Mouse (Mus musculus): Measurements from ENCODE around the gene Pdrg1. TPM values are rescaled to one million over a fixed set of nuclear protein-coding genes. Genes with fewer than 3 reads are reported as not detected.

Gene Pdrg1
- total RNA-seq, 2 experiments from 2014 or later, result 91.1 to 98.4 TPM

DNA sequence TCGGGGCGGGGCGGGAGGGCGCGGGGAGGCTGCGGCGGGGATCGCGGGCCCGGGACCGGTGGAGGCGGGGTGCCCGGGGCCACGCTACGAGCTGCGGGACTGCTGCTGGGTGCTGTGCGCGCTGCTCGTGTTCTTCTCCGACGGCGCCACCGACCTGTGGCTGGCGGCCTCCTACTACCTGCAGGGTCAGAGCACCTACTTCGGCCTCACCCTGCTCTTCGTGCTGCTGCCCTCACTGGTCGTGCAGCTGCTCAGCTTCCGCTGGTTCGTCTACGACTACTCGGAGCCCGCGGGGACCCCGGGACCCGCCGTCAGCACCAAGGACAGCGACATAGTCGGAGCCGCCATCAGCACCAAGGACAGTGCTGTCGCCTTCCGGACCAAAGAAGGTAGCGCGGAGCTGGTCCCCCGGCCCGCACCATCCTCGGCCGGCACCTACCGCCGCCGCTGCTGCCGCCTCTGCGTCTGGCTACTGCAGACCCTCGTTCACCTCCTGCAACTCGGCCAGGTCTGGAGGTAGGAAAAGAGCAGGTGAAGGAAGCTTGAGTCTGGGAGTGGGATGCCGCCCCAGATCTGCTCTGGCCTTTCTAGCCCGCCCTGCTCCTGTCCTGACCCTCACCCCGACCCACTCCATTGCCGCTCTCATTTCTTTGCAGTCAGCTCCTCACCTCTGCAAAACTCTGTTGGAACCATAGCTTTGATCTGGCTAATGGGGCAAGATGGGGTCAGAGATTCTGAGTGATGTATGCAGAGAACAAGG is 17.0 kb upstream of the Pdrg1 start:
- peak; percentile 86 to 94 for DNase-seq

DNA sequence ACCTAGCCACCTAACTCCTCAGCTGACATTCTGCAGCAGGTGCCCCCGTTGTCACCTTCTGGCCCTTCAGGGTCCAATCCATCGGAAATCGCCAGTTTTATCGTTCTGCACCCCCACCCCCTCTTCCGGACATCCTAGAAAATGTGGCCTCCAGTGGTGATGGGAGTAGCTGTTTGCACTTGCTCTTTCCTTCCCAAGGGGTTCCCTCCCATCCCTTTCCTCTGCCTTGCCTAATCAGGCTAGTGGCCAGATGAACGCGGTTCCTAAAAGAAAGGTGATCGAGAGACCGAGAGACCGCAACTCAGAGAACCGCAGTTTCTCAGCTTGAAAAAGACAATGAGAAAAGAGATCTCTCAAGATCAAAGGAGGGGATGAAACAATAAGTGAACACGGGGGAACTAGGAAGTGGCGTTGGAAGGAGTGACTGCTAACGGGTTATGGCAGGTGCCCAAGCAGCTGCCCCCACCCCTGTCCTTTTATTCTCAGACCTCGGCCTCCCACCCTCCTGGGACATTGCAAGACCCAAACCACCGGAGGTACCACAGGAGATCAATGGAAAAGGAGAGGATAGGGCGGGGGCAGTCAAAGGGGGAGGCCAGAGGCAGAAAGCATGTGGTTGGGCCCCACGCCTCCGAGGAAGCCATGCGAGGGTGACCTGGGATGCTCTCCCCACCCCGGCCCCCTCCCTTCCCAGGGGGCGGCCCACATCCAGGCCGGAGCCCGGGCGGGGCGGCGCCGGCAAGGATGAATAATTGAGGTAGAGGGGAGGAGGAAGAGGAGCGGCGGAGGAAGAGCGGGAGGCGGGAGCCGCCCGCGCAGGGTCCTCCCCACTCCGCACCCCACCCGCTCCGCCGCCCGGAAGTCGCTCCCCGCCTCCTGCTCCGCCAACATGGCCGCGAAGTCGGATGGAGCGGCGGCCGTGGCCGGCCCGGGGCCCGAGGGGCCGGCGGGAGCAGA is 16.2 kb upstream of the Pdrg1 start, which contains the start of gene Xkr7:
Gene Xkr7, plus strand, starts transcription at position 727 of the 957 bp plus-strand sequence.
- intact Hi-C loops (cut with DNase I), result no loop called here

More for the DNA sequence above, 17.0 kb upstream of the Pdrg1 start:
- intact Hi-C loops (cut with DNase I), result no loop called here

DNA sequence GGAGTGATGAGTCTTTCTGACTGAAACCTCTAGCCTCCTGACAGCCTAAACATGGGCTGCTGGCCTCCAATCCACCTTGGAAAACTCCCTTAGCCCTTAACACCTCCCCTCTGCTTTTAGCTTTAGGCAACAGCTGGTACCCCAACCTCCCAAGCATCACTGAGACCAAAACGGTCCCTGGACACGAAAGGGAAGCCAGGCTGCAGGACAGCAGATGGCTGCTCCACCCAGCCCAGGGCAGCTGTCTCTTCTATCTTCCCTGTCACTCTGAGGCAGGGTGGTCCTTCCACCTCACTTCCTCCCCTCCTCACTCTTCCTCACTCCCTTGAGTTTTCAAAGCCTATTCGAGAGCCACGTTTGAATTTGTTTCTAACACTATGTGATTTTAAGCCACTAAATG is 15.2 kb upstream of the Pdrg1 start:
- intact Hi-C loops (cut with DNase I), result no loop called here

More for the DNA sequence above, 16.2 kb upstream of the Pdrg1 start, which contains the start of gene Xkr7:
- DNase-seq, result no peak

DNA sequence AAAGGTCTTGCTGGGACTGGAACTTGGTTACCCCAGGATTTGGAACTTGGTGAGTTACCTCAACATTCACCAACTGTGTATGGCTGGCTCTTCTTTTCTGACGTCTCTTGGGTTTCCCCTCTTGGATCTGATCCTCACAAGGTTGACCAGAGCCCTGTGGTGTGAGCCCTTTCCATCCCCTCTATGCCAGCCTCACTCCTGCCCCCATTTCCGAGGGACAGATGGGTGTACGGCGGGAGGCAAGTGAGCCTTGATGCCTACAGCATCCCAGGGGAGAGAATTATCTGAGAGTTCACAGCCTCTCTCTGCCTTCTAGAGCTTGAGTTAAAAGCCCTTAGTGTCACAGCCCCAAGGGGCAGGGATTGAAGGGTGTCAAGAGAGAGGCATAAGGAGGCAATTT is 12.3 kb upstream of the Pdrg1 start:
- intact Hi-C loops (cut with DNase I), result no loop called here
- DNase-seq, result no peak

More for the DNA sequence above, 15.2 kb upstream of the Pdrg1 start:
- DNase-seq, result no peak

DNA sequence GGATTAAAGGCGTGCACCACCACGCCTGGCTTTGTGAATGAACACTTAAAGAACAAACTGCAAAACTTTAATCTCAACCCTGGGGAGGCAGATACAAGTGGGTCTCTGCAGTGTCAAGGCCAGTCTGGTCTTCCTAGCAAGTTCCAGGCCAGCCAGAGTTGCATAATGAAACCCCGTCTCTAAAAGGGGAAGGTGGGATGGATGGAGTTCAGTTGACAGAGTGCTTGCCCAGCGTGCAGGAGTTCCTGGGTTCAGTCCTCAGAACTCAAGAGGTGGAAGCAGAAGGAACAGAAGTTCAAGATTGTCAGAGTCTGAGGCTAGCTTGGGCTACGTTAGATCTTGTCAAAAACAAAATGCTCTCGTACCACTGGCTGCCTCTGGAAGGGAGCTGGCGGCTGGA is 10.8 kb upstream of the Pdrg1 start:
- no peak for DNase-seq
- intact Hi-C loops (cut with DNase I), result no loop called here

DNA sequence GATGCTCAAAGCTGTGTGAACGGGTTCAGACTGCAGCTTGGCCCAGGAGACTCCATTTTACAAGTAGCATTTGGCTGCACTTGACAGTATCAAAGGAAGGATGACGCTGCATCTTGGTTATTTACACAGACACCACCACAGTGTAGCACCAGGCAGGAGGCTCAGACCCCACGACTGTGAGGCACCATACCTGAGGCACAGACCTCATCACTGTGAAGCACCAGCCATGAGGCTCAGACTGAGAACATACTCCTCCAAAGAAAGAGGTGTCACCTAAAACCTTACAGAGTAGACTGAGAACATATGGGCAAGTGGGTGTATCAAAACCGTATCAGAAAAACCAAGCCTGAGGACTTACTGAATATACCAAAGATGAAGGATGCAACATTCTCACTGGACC is 7.6 kb upstream of the Pdrg1 start:
- no peak for DNase-seq
- intact Hi-C loops (cut with DNase I), result no loop called here

DNA sequence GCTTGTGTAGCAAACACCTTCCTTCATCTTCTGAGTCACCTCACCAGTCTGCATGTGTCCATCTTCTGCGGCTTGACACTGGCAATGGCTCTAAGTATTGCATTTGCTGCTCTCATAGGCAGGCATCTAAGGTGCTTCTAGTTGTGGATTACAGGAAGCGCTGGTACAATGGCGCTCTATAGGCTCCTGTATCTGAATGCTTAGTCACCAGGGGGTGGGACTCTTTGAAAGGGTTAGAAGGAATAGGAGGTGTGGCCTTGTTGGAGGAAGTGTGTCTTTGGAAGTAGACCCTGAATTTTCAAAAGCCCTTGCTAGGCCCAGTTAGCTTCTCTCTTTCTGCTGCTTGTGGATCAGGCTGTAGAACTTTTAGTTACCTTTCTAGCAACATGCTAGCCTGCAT is 5.9 kb upstream of the Pdrg1 start:
- intact Hi-C loops (cut with DNase I), result no loop called here
- DNase-seq, result no peak

DNA sequence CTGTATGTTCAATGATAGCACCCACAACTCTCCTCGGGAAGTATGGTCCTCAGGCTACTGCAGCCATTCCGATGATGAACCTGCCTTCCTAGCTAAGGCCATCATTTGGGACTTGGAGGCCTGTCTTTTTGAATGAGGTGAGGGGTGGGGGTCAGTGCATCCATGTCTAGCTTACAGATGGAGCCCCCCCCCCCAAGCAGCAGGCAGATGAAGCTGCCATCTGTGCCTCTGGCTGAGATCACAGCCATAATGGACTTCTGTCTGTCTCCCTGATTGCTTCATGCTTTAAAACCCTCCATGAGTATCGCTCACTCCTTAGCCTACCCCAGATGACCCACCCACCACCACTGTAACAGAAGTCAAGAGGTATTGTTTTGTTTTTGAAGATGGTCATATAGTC is 4.1 kb upstream of the Pdrg1 start:
- intact Hi-C loops (cut with DNase I), result loop anchor here (10.0 kb wide), 2 partner anchors 275 to 345 kb away; no protein-coding TSS in a partner anchor
- no peak for DNase-seq

DNA sequence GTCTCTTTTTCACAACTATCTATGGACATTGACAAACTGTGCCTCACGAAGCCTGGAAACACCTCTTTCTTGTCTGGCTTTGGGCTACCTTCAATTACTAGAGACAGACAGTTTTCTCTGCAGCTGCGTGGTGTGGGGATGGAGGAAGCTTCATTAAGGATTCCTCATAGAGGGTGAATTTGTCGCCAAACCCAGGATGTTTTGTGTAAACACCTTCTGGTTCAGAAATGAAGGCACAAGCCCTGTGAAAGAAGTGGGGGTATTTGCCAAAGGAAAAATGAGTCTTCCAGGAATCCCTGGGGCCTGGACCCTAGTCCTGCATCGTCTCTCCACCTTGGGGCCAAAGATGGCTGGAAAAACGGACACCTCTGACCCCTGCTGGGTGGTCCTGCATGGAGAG is 1.6 kb upstream of the Pdrg1 start:
- no peak for DNase-seq
- intact Hi-C loops (cut with DNase I), result loop anchor here (10.0 kb wide), 2 partner anchors 272 to 342 kb away; no protein-coding TSS in a partner anchor

DNA sequence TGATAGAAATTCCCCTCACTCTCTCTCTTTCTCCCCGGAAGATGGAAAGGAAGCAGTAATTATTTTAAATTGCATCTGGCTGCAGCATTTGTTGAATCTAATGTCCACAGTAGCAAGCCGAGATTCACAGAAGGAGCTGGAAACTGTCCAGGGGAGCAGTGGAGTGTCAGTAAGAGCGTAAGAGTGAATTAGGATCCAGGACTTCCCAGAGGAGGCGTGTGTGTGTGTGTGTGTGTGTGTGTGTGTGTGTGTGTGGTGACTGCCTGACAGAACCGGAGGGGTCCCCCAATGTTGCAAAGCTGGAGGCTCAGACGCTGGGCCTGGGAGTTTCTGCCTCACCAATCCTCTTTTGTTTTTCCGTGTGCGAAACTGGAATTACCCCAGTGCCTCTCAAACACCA is 577 bp upstream of the Pdrg1 start:
- no peak for DNase-seq
- intact Hi-C loops (cut with DNase I), result loop anchor here (1.0 to 10.0 kb wide), 3 partner anchors 102 to 341 kb away; no protein-coding TSS in a partner anchor

DNA sequence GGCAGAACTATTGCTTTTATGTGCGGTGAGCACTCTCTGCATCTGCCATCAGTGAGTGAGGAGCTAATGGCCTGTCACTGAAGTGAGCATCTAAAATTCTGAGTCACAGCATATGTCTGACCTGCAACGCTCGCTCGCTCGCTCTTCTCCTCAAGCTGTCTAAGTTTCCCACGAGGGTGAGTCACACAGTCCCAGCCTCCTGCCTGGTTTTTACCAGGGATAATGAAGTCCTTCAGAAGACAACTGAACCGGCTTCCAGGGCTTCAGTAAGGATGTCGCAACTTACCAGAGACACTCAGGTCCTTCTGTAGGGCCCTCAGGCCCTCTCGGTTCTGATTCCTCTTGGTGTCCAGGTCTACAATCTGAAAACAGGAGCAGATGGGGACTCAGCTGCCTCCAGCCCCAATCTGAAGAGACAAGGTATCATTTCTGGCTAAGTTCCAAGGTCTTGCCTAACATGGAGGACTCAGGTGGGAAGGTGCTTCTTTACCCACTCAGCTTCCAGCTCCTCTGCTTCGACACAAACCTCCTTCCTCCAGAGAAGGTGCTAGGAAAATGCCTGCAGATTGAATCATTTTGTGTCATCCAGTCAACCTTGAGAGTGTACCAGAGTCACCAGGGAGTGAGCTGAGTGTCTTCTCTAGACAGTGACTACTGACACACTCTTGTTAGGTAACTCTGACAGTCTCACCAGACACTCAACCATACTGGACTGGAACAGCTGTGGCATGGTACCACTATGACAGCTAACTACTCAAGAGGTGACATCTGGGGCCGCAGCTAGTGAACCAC is 1.3 kb downstream of the Pdrg1 start:
- intact Hi-C loops (cut with DNase I), result loop anchor here (10.0 kb wide), 2 partner anchors 269 to 339 kb away; no protein-coding TSS in a partner anchor
- no peak for DNase-seq

DNA sequence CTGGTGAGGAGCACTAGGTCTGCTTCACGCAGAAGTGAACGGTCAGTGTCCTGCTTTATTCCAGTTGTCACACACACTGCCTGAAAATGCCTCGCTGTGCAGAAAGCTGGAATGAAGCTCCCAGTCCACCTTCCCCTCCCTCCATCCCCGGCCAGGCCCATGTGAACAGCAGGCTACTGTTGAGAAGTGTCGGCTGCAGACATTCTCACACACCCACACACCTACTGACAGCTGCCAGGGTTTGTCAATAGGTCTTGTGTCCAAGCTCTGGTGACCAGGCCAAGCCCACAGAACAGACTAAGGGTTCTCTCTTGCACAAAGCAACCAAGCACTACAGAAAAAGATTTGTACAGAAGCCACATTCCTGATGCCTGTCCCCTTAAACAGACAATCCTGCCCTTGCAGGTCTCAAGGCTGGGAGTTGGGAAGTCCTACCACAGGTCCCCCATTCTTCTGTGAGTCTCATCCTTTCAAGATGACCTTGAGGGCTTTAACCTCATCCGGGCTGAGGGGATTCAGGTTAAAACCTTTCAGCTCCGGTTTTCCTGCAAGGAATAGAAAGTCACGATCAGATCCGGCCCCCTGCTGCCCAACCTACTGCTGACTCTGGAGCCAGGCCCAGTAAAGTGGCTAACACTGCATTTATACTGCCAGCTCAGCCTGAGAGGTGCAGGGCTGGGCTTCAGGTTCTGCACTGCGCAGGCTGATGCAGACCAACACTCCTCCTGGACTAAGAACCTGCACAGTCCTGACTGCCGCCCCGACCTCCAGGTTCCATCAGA is 5.8 kb downstream of the Pdrg1 start:
- intact Hi-C loops (cut with DNase I), result no loop called here
- DNase-seq, result no peak

DNA sequence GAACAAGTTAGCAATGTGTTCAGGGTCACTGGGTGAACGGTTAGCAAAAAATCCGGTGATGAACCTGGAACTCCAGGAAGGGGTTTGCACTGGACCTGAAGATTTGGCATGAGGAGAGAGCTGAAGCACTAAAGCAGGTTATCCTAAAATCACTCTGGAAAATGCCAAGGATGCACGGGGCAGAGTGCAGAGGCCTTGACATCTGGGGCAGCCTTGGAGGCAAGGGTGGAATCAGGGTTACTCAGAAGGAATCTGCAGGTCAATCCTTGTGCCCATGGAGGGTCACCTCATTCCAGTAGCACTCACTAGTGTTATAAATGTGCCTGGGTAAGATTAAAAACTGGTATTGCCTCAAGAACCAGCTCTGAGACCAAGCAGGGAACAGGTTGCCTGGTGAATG is 9.2 kb downstream of the Pdrg1 start:
- intact Hi-C loops (cut with DNase I), result no loop called here
- no peak for DNase-seq

DNA sequence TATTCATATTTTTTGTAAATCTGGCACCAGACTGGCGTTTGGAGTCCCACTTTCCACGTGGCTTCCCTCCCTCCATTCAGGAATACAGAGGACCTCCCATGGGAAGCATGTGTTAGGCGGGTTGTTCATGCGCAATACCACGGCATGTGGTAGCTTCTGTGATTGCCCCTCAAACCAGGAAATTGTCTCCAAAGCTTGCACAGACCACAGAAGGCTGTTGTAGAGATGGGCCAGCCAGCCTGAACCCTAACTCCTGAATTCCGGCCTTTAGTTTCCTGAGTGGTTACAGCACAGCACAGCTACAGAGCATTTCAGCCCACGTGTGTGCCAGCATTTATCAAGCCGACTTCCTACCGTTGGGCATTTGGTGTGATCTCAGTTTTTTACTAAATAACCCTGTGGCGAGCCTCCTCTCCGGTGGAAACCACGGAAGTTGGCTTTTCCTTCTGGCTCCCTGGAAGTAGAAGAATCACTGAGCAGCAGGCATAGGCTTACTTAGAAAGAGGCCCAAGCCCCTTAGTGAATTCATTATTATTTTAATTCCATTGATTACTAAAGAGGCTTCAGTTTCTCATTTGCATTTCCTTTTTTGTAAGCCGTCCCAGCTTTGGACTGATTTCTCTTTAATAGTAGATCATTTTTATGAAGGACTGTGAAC is 11.4 kb downstream of the Pdrg1 start:
- DNase-seq, result no peak
- intact Hi-C loops (cut with DNase I), result no loop called here

DNA sequence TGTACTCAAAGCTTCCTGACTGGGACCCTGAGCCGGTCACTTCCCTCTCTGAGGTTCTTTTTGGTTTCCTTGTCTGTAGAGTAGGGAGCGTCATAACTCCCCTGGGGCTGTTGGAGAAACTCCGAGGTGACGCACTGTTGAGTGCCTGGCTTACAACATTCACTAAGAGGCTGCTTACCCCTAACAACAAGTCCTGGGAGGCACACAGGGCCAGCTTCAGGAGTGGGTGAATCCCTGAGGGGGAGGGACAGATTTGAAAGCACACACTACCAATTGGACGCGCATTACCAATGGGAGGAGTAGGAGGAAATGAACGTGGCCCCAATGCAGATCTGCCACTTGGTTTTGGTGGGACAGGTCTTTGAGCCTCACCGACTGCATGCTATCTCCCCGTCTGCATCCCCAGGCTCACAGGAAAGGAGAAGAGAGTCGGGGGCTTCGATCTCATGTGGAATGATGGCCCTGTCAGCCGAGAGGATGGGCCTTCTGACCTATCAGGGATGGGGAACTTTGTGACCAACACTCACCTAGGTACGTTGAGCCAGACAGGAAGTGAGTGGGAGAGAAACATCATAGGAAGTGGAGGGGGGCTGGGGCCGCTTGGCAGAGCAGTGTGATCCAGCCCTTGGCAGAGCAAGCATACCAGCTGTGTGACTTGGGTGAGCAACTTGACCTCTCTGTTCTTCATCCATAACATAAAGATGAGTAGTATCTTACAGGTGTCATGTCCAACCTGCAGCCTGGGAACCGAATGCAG is 12.6 kb downstream of the Pdrg1 start:
- DNase-seq, result no peak
- intact Hi-C loops (cut with DNase I), result no loop called here

DNA sequence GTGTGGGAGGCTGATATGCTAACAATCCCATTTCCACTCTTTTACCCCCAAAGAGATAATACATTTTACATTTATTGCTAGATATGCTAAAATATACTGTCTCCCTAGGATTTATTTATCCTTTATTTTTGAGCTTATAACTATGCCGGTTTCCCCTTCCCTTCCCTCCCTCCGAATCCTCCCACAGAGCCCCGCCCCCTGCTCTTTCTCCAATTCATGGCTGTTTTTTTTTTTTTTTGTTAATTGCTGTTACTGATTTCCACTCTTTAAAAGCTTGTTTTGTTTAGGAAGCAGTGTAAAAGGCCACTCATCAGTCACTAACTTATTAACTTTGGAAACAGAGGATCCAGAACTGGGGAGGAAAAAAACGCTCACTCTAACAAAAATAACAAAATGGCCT is 18.2 kb downstream of the Pdrg1 start:
- intact Hi-C loops (cut with DNase I), result no loop called here
- DNase-seq, result no peak

DNA sequence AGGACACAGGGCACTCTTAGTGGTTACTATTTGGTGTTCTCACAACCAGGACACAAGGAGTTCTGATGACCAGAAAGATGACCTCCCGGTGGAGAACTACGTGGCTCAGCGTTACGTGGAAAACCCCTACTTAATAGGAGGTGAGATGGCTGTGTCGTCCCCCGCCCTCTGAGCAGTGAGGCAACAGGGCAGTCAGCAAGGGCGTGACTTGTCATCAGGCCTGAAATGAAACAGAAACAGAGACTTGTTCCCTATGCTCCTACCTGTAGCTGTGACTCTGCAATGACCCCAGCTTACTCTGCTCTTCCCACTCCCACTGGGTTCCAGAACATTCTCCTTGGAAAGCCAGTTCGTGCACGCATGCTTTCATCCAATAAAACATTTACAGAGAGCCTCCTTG is 23.7 kb downstream of the Pdrg1 start:
- intact Hi-C loops (cut with DNase I), result no loop called here
- DNase-seq, result no peak

DNA sequence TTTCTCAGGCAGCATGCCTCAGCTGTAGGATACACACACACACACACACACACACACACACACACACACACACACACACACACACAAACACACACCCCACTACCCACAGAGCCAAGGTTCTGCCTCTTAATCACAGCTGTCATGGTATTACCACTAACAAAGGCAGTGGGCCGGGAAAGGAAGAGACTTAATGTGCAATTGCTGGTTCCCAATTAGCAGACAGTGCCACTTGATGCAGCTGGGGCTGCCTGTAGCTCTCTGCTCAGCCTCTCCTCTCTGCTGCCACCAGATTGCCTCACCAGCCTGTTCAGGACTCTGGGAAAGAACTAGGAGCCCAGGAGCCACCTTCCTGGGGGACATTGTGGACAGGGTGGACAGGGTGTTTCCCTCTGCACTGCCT is 29.6 kb downstream of the Pdrg1 start:
- intact Hi-C loops (cut with DNase I), result no loop called here
- no peak for DNase-seq
